Mouse (Mus musculus): ENCODE data around the gene Serpinb1a. TPM values are rescaled to one million over a fixed set of nuclear protein-coding genes. Genes with fewer than 3 reads are reported as not detected.
"Not testable (repeated sequence)": the region's sequence is repeated elsewhere in the genome, so short reads cannot be mapped to it uniquely, and the experiment has no call there.

The Serpinb1a gene
- polyA plus RNA-seq, 1 experiment from 2014 or later = 1.6 TPM

DNA sequence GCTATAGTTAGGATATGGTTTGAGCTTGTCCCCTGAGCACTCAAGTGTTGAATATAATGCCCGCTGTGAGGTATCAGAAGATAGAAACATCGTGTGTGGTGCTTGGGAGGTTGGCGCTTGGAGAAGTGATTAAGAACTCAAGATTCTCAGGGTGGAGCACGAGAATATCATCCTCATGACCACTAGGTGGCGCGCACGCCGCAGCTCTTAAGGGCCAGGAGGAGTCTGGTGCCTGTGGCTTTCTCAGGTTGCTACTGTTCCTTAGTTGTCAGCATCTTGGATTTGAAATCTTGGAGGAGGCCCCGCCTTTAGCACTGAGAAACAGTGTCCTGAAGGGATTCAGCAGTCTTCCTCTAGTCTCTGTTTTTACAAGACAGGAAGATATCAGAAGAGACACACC is 15.5 kb upstream of the Serpinb1a start:
- Histone ChIP-seq H3K27me3 (replicated peaks; ENCODE audit: control insufficient read depth, insufficient read depth, low read length) (no peaks in the 10 kb centered on the region), H3K9me3 (ENCODE audit: control insufficient read depth, low read length) (no peaks in the 10 kb centered on the region), H3K36me3 (ENCODE audit: control insufficient read depth, insufficient read depth) (no peaks in the 10 kb centered on the region), H3K9ac (replicated peaks; ENCODE audit: low read depth, low read length) (no peak overlapping the region), H3K4me1 (replicated peaks; ENCODE audit: control insufficient read depth, insufficient read depth, low read length) (no peaks in the 10 kb centered on the region), H3K4me3 (replicated peaks; ENCODE audit: low read length) (no peak overlapping the region), H3K4me2 (ENCODE audit: low read length) (no peak overlapping the region), H3K27ac (ENCODE audit: low read length) (no peak overlapping the region)
- peak; percentile 78 for ATAC-seq
- 6% methylated on average over 9 of the region's 9 CpGs for WGBS

DNA sequence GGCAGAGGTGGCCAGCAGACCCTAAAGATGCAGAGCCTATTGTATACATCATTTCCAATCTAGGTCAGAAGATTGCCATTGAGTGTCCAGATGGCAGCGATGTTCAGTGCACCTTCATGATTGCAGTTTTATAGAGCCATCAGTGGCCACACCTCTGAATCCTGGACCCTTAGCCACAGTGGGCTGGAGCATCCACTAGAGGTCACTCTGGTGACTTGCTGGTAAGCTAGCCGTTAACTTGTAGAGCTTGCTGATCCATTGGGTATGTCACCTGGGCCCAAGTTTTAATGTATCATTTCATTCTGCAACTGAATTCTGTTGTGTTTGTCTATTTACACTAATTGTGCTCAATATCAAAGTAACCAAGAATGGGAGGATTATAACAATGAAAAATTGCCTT is 14.6 kb upstream of the Serpinb1a start:
- Histone ChIP-seq H3K9ac (replicated peaks; ENCODE audit: low read depth, low read length) (no peak overlapping the region), H3K4me2 (ENCODE audit: low read length) (no peak overlapping the region), H3K27ac (ENCODE audit: low read length) (no peak overlapping the region), H3K36me3 (ENCODE audit: control insufficient read depth, insufficient read depth) (no peaks in the 10 kb centered on the region), H3K4me1 (replicated peaks; ENCODE audit: control insufficient read depth, insufficient read depth, low read length) (no peaks in the 10 kb centered on the region), H3K9me3 (ENCODE audit: control insufficient read depth, low read length) (no peaks in the 10 kb centered on the region), H3K27me3 (replicated peaks; ENCODE audit: control insufficient read depth, insufficient read depth, low read length) (no peaks in the 10 kb centered on the region), H3K4me3 (replicated peaks; ENCODE audit: low read length) (no peak overlapping the region)
- WGBS = 65% methylated on average over 2 of the region's 2 CpGs
- no peak for ATAC-seq

DNA sequence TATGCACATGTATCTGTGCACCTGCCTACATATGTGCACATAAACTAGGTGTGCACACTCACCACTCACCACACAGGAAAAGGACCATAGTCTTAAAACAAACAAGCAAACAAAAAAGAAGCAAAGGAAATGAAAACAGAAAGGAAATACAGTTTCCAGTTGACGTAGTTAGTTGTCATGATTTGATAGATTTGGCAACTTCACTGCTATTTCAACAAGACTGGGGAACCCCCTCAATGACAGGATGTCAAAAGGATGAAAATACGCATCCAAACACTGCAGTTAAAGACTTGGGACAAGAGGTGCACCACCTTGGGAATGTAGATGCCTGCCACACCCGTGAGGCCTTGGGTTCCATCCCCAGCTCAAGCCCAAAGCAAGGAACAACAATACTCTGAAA is 13.5 kb upstream of the Serpinb1a start:
- WGBS = 90% methylated on average over 2 of the region's 3 CpGs
- H3K4me1 ChIP-seq (replicated peaks; ENCODE audit: control insufficient read depth, insufficient read depth, low read length); ATAC-seq; H3K4me2 ChIP-seq (ENCODE audit: low read length); H3K9me3 ChIP-seq (ENCODE audit: control insufficient read depth, low read length); H3K27ac ChIP-seq (ENCODE audit: low read length); H3K9ac ChIP-seq (replicated peaks; ENCODE audit: low read depth, low read length); H3K4me3 ChIP-seq (replicated peaks; ENCODE audit: low read length); H3K27me3 ChIP-seq (replicated peaks; ENCODE audit: control insufficient read depth, insufficient read depth, low read length); H3K36me3 ChIP-seq (ENCODE audit: control insufficient read depth, insufficient read depth): not testable (repeated sequence)

DNA sequence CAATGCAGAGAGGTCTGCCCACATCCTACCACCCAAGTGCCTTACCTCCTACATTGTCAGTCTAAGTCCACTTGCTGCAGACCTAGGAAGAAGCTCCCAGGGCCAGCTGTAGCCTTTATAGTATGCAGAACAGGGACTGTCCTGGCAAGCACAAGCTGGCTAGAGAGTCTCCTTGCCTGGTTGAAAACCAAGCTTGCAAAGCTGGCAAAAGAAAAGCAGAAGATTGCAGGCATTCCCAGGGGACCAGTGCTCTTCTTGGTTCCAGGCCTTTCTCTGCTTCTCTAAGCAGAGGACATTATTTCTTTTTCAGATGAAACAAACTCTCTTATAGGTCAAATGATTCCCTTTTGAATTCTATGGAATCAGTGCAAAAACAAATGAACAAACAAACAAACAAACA is 12.5 kb upstream of the Serpinb1a start:
- no peaks in the 10 kb centered on the region for H3K36me3 ChIP-seq (ENCODE audit: control insufficient read depth, insufficient read depth)
- no peaks in the 10 kb centered on the region for H3K4me1 ChIP-seq (replicated peaks; ENCODE audit: control insufficient read depth, insufficient read depth, low read length)
- no peak overlapping the region for H3K4me3 ChIP-seq (replicated peaks; ENCODE audit: low read length)
- no peaks in the 10 kb centered on the region for H3K27me3 ChIP-seq (replicated peaks; ENCODE audit: control insufficient read depth, insufficient read depth, low read length)
- no peak overlapping the region for H3K27ac ChIP-seq (ENCODE audit: low read length)
- no peak overlapping the region for H3K9ac ChIP-seq (replicated peaks; ENCODE audit: low read depth, low read length)
- H3K9me3 ChIP-seq (ENCODE audit: control insufficient read depth, low read length) = no peaks in the 10 kb centered on the region
- no peak overlapping the region for H3K4me2 ChIP-seq (ENCODE audit: low read length)
- ATAC-seq = no peak

DNA sequence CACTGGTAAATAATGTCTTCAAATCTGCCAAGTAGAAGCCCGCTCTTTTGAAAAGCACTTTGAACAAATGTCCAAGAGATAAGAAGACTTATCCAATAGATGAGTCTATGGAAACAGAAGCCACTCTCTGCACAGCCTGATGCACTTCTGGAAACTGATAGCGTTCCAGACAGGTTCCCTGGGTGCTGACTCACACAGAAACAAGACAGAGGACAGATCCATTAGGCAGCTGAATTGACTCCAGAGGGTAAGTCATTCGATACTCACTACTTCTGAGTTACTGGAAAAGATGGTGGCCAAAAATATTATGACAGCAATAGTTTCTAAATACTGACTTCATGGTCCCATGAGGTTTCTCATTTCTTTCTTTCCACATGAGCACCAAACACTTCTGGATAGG is 9.8 kb upstream of the Serpinb1a start:
- ATAC-seq = no peak
- Histone ChIP-seq H3K4me3 (replicated peaks; ENCODE audit: low read length) (no peak overlapping the region), H3K36me3 (ENCODE audit: control insufficient read depth, insufficient read depth) (no peaks in the 10 kb centered on the region), H3K27me3 (replicated peaks; ENCODE audit: control insufficient read depth, insufficient read depth, low read length) (no peaks in the 10 kb centered on the region), H3K4me1 (replicated peaks; ENCODE audit: control insufficient read depth, insufficient read depth, low read length) (no peaks in the 10 kb centered on the region), H3K9me3 (ENCODE audit: control insufficient read depth, low read length) (no peaks in the 10 kb centered on the region), H3K9ac (replicated peaks; ENCODE audit: low read depth, low read length) (no peak overlapping the region), H3K27ac (ENCODE audit: low read length) (no peak overlapping the region), H3K4me2 (ENCODE audit: low read length) (no peak overlapping the region)
- 84% methylated on average over 3 of the region's 3 CpGs for WGBS

DNA sequence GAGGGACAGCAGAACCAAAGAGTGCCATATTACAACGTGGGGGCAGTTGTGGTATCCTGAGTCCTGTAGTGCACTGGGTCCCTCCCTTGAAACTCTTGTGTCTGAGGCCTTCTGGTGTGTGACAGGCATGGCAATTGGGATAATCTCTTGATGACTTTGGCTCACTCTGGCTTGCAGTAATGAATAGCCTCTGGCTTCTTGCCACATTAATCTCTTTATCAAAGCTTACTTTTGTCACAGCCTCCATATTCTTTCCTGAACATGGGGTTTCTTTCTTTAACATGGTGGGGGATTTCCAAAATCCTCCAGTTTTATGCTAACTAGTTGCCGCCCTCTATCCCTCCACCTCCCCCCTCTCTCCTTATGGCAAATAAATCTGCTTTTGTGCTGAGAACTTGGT is 2.1 kb upstream of the Serpinb1a start:
- 28% methylated on average over 2 of the region's 2 CpGs for WGBS
- H3K4me3 ChIP-seq (replicated peaks; ENCODE audit: low read length) = no peak overlapping the region
- peak; percentile 55; the same call in 1 of the 2 replicates for ATAC-seq
- H3K4me2 ChIP-seq (ENCODE audit: low read length) = no peak overlapping the region
- H3K27ac ChIP-seq (ENCODE audit: low read length) = no peak overlapping the region
- H3K36me3 ChIP-seq (ENCODE audit: control insufficient read depth, insufficient read depth) = no peaks in the 10 kb centered on the region
- no peaks in the 10 kb centered on the region for H3K9me3 ChIP-seq (ENCODE audit: control insufficient read depth, low read length)
- H3K27me3 ChIP-seq (replicated peaks; ENCODE audit: control insufficient read depth, insufficient read depth, low read length) = no peaks in the 10 kb centered on the region
- H3K9ac ChIP-seq (replicated peaks; ENCODE audit: low read depth, low read length) = no peak overlapping the region
- H3K4me1 ChIP-seq (replicated peaks; ENCODE audit: control insufficient read depth, insufficient read depth, low read length) = no peaks in the 10 kb centered on the region

DNA sequence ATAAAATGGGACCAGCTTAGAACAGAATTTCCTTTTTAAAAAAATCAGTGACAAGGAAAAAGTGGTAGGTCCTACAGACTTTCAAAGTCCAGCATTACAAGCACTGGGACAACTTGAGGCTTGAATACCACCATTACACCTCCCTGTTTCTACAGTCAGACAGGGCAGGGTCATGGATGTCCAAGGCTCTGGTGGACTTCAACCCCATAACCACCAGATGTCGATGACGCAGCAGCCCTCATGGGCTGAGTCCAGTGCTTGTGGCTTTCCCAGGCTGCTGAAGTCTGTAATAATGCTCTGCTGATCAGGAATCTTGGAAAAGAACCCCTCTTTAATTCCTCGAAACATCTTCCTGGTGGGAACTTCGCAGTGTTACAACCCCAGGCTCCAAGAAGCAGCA is 1.6 kb upstream of the Serpinb1a start:
- no peak overlapping the region for H3K27ac ChIP-seq (ENCODE audit: low read length)
- WGBS = 90% methylated on average over 4 of the region's 4 CpGs
- H3K4me2 ChIP-seq (ENCODE audit: low read length) = no peak overlapping the region
- no peak for ATAC-seq
- H3K27me3 ChIP-seq (replicated peaks; ENCODE audit: control insufficient read depth, insufficient read depth, low read length) = no peaks in the 10 kb centered on the region
- no peak overlapping the region for H3K9ac ChIP-seq (replicated peaks; ENCODE audit: low read depth, low read length)
- no peak overlapping the region for H3K4me3 ChIP-seq (replicated peaks; ENCODE audit: low read length)
- no peaks in the 10 kb centered on the region for H3K9me3 ChIP-seq (ENCODE audit: control insufficient read depth, low read length)
- no peaks in the 10 kb centered on the region for H3K36me3 ChIP-seq (ENCODE audit: control insufficient read depth, insufficient read depth)
- H3K4me1 ChIP-seq (replicated peaks; ENCODE audit: control insufficient read depth, insufficient read depth, low read length) = no peaks in the 10 kb centered on the region

DNA sequence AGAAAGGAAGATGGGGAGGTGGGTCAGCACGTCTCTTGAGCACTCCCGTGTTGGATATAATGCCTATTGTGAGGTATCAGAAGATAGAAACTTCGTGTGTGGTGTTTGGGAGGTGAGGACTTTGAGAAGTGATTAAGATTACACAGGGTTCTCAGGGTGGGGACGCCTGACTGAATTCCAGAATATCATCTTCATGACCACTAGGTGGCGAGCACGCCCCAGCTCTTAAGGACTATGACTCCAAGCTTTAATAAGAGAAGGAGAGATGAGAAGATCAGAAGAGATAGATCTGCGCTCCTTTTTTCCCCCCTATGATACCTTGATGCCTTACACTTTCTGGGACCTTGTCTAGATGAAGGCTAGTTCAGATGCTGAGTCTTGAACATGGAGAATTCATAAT is 982 bp upstream of the Serpinb1a start:
- no peaks in the 10 kb centered on the region for H3K9me3 ChIP-seq (ENCODE audit: control insufficient read depth, low read length)
- no peaks in the 10 kb centered on the region for H3K27me3 ChIP-seq (replicated peaks; ENCODE audit: control insufficient read depth, insufficient read depth, low read length)
- H3K4me2 ChIP-seq (ENCODE audit: low read length) = no peak overlapping the region
- no peak overlapping the region for H3K9ac ChIP-seq (replicated peaks; ENCODE audit: low read depth, low read length)
- H3K27ac ChIP-seq (ENCODE audit: low read length) = no peak overlapping the region
- 12% methylated on average over 7 of the region's 7 CpGs for WGBS
- H3K4me1 ChIP-seq (replicated peaks; ENCODE audit: control insufficient read depth, insufficient read depth, low read length) = no peaks in the 10 kb centered on the region
- no peak overlapping the region for H3K4me3 ChIP-seq (replicated peaks; ENCODE audit: low read length)
- H3K36me3 ChIP-seq (ENCODE audit: control insufficient read depth, insufficient read depth) = no peaks in the 10 kb centered on the region
- peak; percentile 84 for ATAC-seq

DNA sequence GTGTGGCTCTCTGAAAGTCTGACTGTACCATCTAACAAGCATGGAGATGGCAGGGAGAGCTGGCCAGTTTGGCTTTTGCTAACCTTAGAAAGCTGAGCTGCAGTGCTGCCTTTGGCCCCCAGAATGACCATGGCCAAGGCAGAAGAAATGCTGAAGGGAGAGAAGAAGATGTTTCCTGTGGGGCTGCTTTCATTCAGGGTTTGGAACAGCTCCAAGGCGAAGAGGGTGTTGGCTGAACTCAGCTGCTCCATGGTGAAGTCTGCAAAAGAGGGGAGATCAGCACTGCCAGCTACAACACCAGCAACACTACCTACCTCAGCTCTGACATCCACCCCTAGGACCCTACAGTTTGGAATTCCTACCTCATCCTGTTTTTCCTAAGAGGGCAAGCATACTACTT is 829 bp downstream of the Serpinb1a start:
- Histone ChIP-seq H3K27me3 (replicated peaks; ENCODE audit: control insufficient read depth, insufficient read depth, low read length) (no peaks in the 10 kb centered on the region), H3K4me3 (replicated peaks; ENCODE audit: low read length) (no peak overlapping the region), H3K4me1 (replicated peaks; ENCODE audit: control insufficient read depth, insufficient read depth, low read length) (no peaks in the 10 kb centered on the region), H3K9me3 (ENCODE audit: control insufficient read depth, low read length) (no peaks in the 10 kb centered on the region), H3K4me2 (ENCODE audit: low read length) (no peak overlapping the region), H3K27ac (ENCODE audit: low read length) (no peak overlapping the region), H3K9ac (replicated peaks; ENCODE audit: low read depth, low read length) (no peak overlapping the region), H3K36me3 (ENCODE audit: control insufficient read depth, insufficient read depth) (no peaks in the 10 kb centered on the region)
- ATAC-seq = no peak
- WGBS = 40% methylated on average over 1 of the region's 1 CpGs

DNA sequence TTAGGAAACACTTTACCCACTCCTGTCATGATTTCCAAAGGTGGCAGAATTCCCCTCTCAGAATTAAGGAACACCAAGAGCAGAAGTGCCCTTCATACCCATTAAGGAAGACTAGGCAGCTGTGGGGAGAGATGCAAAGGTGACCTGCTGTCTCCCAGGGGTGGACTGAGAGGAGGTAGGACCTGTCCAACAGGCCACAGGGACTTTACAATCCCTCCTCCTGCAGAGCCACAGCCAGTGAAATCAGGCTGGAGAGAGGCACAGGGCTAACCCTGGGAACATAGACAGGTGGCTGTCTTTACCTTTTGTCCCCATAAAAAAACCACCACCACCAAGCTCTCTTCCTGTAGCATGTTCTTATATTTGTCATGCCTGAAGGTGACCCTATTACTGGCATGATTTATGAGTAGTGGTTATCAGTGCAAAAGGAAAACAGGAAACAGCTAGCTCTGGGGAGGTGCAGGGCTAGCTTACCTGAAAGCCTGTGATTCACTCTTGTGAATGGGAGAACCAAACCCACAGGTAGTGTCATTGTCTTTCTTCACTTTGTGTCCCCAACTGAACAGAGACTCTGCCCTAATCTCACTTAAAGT is 1.4 kb downstream of the Serpinb1a start:
- Histone ChIP-seq H3K4me2 (ENCODE audit: low read length) (no peak overlapping the region), H3K36me3 (ENCODE audit: control insufficient read depth, insufficient read depth) (no peaks in the 10 kb centered on the region), H3K4me3 (replicated peaks; ENCODE audit: low read length) (no peak overlapping the region), H3K27ac (ENCODE audit: low read length) (no peak overlapping the region), H3K9ac (replicated peaks; ENCODE audit: low read depth, low read length) (no peak overlapping the region), H3K9me3 (ENCODE audit: control insufficient read depth, low read length) (no peaks in the 10 kb centered on the region), H3K27me3 (replicated peaks; ENCODE audit: control insufficient read depth, insufficient read depth, low read length) (no peaks in the 10 kb centered on the region), H3K4me1 (replicated peaks; ENCODE audit: control insufficient read depth, insufficient read depth, low read length) (no peaks in the 10 kb centered on the region)
- no peak for ATAC-seq
